Mouse (Mus musculus) forelimb bud, embryonic 11.5 days (tissue): ENCODE data around the gene Tec.

ENCODE experiments used
- DNase-seq: peaks from one replicate; pipeline ENCODE4 v3.0.0-alpha.2; 2012; ENCODE audit warnings: low read depth, low spot score

Tec gene

DNA sequence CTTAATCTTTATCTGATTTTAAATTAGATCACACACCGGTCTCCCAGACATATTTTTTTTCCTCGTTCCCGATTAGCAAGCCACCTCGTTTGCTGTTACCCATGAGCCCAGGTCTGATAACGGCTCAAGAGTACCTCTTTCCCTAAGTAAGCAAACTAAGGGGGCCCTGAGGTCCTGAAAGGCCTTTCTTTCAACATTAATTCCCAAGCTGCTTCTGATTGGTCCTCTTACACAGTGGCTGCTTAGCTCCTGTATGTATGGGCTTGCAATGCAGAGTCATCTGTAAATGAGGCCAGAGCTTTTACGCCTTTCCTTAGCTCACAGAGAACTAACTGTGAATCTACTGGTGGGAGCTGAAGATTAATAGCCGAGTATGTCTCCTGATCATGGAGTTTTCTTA lies 131.4 kb downstream of the Tec start:
- DNase-seq: no peak

GRCm38 (mm10) chr5:72736437-72736836 lies 131.8 kb downstream of the Tec start:
- no peak for DNase-seq

GRCm38 (mm10) chr5:72735763-72736162 lies 132.5 kb downstream of the Tec start:
- no peak for DNase-seq

- no peak for DNase-seq
Measured at GRCm38 (mm10) chr5:72732885-72733284, 135.4 kb downstream of the Tec start.

- DNase-seq: no peak
Measured at GRCm38 (mm10) chr5:72725404-72725803, 142.9 kb downstream of the Tec start.

DNA sequence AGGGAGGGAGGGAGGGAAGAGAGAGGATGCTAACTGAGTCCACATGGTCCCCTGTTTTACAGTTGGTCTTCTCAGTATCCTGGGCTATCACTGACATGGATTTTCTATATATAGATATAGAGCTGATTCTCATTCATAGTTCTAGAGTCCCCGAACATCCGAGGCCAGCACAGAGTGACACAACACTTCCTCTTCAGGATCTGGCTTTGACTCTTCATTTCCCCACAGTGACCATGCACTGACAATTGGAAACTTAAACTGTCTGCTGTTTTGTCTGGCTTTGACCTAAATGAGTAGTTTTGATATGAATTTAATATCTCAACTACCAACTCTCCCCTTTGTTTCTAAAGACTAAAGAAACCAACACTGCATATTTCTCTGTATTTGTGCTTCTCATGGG lies 144.9 kb downstream of the Tec start:
- DNase-seq: no peak

DNA sequence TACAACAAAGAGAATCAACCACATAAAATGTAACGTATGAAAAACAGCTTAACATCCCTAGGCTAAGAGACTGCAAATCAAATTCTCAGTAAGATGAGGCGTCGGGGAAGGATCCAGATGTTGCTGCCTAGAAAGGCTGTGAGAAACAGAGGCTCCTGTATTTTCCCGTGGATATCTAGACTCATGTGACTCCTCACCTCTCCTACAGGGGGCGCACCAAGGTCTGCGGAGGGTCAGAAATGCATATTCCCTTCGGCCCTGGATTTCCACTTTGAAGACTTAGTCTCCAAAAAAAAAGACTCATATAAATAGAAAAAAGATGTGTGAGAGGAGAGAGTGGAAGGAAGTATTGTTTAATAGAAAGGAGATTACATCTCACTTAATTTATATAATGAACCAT lies 147.7 kb downstream of the Tec start:
- DNase-seq: no peak

DNA sequence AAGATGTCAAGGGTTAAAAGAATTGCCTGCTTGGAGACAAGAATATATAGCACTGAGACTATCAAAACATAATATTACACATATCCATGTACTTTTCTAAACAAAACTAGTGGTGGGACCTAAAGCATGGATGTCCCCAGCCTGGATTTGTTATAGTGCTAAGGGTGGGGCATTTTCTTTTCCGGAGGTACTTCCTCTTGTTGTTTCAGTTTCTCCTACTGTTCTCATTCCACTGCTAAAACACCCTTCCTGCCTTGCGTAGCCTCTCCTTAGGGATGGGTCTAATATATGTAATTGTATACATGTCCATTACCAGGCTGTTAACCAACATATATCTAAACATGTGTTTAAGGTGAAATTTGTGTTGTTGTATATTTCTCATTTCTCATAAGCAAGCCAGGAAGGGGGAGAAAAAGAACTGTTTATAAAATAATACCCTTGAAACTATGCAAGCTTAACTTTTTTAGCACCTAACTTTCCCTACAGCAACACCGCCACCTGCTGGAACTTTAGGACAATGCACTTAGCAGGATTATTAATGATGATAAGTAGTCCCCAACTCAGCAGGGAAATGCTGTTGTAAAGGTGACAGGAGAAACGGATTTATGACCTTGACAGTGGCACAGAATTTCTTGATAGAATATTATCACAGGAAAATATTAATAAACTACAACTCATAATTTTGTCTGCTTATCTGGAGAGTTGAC lies 157.6 kb downstream of the Tec start:
- DNase-seq: peak; percentile 70

DNA sequence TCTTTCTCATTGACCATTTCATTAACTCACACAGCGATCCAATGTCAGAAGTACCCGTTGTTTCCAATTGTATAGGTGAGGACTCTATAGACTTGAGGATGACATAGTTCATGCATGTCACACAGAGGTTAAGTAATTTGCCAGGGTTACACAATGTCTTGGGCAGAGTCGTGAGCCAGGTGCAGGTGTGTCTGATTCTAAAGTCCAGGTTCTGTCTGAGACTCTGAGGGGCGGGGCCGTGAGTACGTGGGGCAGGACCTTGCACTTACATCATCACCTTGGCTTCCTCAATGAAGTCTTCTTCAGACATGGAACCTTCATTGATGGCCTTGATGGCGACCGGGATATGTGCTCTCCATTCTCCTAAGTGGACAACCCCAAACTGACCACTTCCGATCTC lies 158.3 kb downstream of the Tec start:
- no peak for DNase-seq

GRCm38 (mm10) chr5:72709451-72709850 lies 158.8 kb downstream of the Tec start:
- no peak for DNase-seq

- DNase-seq: no peak
Measured at GRCm38 (mm10) chr5:72706722-72707121, 161.6 kb downstream of the Tec start.

DNA sequence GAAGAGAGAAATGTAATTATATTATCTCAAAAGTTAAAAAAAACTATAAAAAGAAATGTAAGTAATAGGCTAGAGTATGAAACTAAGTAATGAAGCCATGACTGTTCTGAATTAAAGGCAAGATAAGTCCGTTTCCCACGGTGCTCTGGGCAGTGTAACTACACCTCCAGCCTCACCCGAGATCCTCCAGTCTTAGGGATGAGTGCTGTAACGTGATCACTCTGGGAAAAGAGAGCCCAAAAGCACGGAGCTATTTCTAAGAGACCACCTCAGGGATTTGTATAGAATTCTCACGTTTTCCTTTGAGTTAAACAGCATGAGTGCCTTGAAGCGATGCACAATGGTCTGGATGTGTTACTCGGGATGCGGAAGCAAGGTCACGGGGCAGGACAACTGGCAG lies 162.2 kb downstream of the Tec start:
- DNase-seq: no peak
